Mouse (Mus musculus): Measurements from ENCODE around the gene Cbx1.
"Not testable (repeated sequence)": the region's sequence is repeated elsewhere in the genome, so short reads cannot be mapped to it uniquely, and the experiment has no call there.

The Cbx1 gene

DNA sequence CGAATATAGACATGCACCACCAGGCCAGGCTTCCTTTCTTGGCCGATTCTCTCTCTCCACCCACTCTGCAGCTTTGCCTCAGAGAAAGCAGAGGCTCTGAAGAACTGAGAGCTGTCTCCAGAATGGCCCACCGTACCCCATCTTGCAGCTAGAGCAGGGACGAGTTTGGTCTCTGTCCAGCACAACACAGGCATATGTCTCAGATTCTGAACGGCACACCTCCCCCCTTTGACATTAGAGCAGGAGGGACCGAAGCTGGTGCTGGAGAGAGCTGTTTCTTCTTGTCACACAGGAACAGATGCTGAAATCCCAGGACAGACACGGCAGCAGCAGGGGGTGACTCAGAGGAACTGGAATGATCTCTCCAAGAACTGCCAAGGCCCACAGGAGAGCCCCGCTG lies 51.4 kb downstream of the Cbx1 start:
- DNase-seq = no peak

DNA sequence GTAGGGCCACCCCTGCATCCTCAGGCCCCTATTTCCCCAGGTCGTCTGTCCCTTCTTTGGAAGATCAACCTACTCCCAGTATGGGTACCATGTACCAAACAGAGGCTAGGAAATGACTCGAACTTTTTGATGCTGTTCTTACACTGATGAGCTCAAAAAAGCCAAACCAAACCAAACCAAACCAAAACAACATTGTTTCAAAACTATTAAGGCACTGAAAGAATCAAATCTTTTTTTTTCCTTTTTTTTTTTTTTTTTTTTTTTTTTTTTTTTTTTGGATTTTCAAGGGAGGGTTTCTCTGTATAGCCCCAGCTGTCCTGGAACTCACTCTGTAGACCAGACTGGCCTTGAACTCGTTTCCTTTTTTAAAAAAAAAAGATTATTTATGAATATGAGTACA lies 54.7 kb downstream of the Cbx1 start:
- DNase-seq = no peak

GRCm38 (mm10) chr11:96847240-96847639 lies 58.3 kb downstream of the Cbx1 start:
- no peak for DNase-seq

- no peak for DNase-seq
These were observed 59.8 kb downstream of the Cbx1 start for GRCm38 (mm10) chr11:96848694-96849093.

DNA sequence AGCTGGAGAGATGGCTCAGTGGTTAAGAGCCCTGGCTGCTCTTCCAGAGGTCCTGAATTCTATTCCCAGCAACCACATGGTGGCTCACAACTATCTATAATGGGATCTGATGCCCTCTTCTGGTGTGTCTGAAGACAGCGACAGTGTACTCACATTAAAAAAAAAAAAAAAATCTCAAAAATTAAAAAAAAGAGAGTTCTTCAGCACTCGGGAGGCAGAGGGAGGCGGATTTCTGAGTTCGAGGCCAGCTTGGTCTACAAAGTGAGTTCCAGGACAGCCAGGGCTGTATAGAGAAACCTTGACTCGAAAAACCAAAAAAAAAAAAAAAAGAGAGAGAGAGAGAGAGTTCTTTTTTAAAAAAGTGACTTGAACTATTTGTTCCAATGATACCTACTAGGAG lies 60.2 kb downstream of the Cbx1 start:
- DNase-seq = not testable (repeated sequence)

DNA sequence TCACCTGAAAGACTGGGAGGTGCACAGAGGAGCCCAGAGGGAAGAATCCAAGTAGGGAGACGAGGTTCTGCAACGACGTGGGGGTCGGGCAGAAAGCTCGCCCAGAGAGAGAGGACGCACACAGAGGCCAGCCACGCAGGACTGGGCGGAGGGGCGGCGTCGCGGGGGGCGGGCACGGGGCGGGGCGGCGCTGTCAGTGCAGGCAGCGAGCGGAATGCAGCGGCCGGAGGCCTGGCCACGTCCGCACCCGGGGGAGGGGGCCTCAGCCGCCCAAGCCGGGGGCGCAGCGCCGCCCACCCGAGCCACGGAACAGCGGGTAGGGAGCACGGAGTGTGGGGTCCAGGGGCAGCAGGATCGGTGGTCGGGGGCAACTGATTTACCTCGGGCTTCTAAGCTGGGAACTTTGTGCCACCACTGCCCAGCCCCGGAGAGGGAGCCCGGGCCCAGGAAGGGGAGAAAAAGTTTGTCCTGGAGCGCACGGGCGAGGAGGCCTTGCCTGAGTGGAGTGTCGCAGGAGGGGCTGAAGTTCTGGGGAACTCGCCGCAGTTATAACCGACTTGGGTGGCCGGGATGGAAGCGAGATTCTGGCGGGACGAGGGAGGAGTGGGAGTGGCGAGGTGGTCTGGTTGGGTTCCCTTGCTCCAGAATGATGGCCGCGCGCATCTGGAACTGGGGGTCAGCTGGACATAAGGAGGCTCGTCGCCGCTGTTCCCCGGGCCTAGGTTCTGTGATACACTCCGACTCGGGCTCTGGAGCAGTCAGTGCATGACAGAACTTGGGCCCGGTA lies 60.9 kb downstream of the Cbx1 start, which contains the start of gene Copz2:
Gene Copz2, plus strand, starts transcription at position 190 of the 787 bp plus-strand sequence.
- no peak for DNase-seq

GRCm38 (mm10) chr11:96857446-96857845 lies 68.5 kb downstream of the Cbx1 start:
- DNase-seq = no peak

All from cerebellum, adult 11 months (tissue).